Mouse (Mus musculus) kidney, adult 2 months (tissue): ENCODE data around the gene Stard7. TPM values are rescaled to one million over a fixed set of nuclear protein-coding genes. Genes with fewer than 3 reads are reported as not detected.
A peak's percentile ranks its signal among the peaks of the same experiment; 100 is the strongest.

Experiments
- DNase-seq: peaks from one replicate; pipeline ENCODE4 v3.0.0; 2021
- H3K27ac ChIP-seq: fragments of 200-500 bp; 2 replicates; pipeline ENCODE4 v1.5.1; 2012; ENCODE audit warnings: low read depth, low read length, control low read depth, inconsistent platforms; ENCODE audit not compliant: insufficient read depth
- H3K27me3 ChIP-seq: fragments of 200-500 bp; replicated peaks from 2 replicates; pipeline ENCODE4 v1.6.1; 2012; ENCODE audit warnings: mild to moderate bottlenecking, moderate library complexity, low read length, inconsistent platforms; ENCODE audit not compliant: control insufficient read depth, insufficient read depth
- H3K36me3 ChIP-seq: fragments of 200-500 bp; 2 replicates; pipeline ENCODE4 v1.6.1; 2012; ENCODE audit warnings: mild to moderate bottlenecking, moderate library complexity, low read length, inconsistent platforms; ENCODE audit not compliant: control insufficient read depth, insufficient read depth
- H3K4me1 ChIP-seq: fragments of 200-500 bp; 2 replicates; pipeline ENCODE4 v1.6.1; 2011; ENCODE audit warnings: low read length; ENCODE audit not compliant: control insufficient read depth, insufficient read depth
- H3K4me3 ChIP-seq: fragments of 200-500 bp; 2 replicates; pipeline ENCODE4 v1.5.1; 2011; ENCODE audit warnings: mild to moderate bottlenecking, low read depth, low read length, control low read depth; ENCODE audit not compliant: insufficient read depth
- CTCF ChIP-seq: fragments of 200-500 bp; conservative IDR thresholded peaks from 2 replicates; pipeline ENCODE4 v1.5.1; 2011; ENCODE audit warnings: low read depth, mild to moderate bottlenecking, control low read depth, low read length, moderate library complexity, mixed read lengths; ENCODE audit not compliant: insufficient read depth, insufficient read length
- POLR2A ChIP-seq: fragments of 200-500 bp; IDR thresholded peaks from one replicate; pipeline ENCODE4 v1.6.1; 2011; ENCODE audit warnings: low read depth, low read length, control low read depth
- WGBS: fragments of 180-500 bp; shearing (Covaris S2); methylation state at CpG from one replicate; pipeline ENCODE4 v1.1.7; 2018; 5-methylcytosine and 5-hydroxymethylcytosine counted together
- polyA plus RNA-seq: library from polyadenylated mRNA; depleted of rRNA; stranded (reverse); fragments of >200 nt; gene quantifications from 2 replicates; pipeline ENCODE4 v1.2.3, GENCODE M21; 2012

Gene Stard7
- polyA plus RNA-seq, 1 experiment: 62.2 TPM

GRCm38 (mm10) chr2:127335767-127336496, 65.9 kb downstream of the Stard7 start, which contains the start of gene Dusp2:
Dusp2 (plus strand) TSS chr2:127336159.
- H3K27me3 ChIP-seq: no peaks in the 10 kb centered on the region
- peak within 1 kb of the TSS; percentile 45 for H3K4me3 ChIP-seq
- H3K27ac ChIP-seq: no peak within 1 kb of the TSS
- H3K36me3 ChIP-seq: no peaks in the 10 kb centered on the region
- no peaks in the 10 kb centered on the region for H3K4me1 ChIP-seq
- WGBS: 1% methylated on average over 70 of the region's 76 CpGs
- peak; percentile 88 for DNase-seq
- TF ChIP-seq CTCF (no peak), POLR2A (peak; percentile 21)

- WGBS: 3% methylated on average over 33 of the region's 33 CpGs
- no peaks in the 10 kb centered on the region for H3K4me1 ChIP-seq
- H3K4me3 ChIP-seq: peak overlapping the region; percentile 45
- H3K27me3 ChIP-seq: no peaks in the 10 kb centered on the region
- DNase-seq: peak; percentile 17
- no peak overlapping the region for H3K27ac ChIP-seq
- TF ChIP-seq CTCF (no peak), POLR2A (no peak)
- H3K36me3 ChIP-seq: no peaks in the 10 kb centered on the region
Measured at GRCm38 (mm10) chr2:127336497-127336832, 66.4 kb downstream of the Stard7 start.

- no peak overlapping the region for H3K27ac ChIP-seq
- TF ChIP-seq CTCF: no peak
- no peak for TF ChIP-seq POLR2A
- H3K36me3 ChIP-seq: no peaks in the 10 kb centered on the region
- no peaks in the 10 kb centered on the region for H3K4me1 ChIP-seq
- no peak overlapping the region for H3K4me3 ChIP-seq
- DNase-seq: no peak
- no peaks in the 10 kb centered on the region for H3K27me3 ChIP-seq
- 58% methylated on average over 5 of the region's 5 CpGs for WGBS
Measured at GRCm38 (mm10) chr2:127336885-127337284, 66.9 kb downstream of the Stard7 start.

- Histone ChIP-seq H3K27me3 (no peaks in the 10 kb centered on the region), H3K4me3 (no peak overlapping the region), H3K36me3 (no peaks in the 10 kb centered on the region)
Measured at GRCm38 (mm10) chr2:127337531-127337930, 67.5 kb downstream of the Stard7 start.

GRCm38 (mm10) chr2:127338012-127338411, 68.0 kb downstream of the Stard7 start:
- Histone ChIP-seq H3K4me1 (no peaks in the 10 kb centered on the region), H3K27ac (no peak overlapping the region), H3K36me3 (no peaks in the 10 kb centered on the region), H3K27me3 (no peaks in the 10 kb centered on the region), H3K4me3 (no peak overlapping the region)
- 80% methylated on average over 7 of the region's 7 CpGs for WGBS
- DNase-seq: no peak
- TF ChIP-seq CTCF (no peak), POLR2A (no peak)

More at GRCm38 (mm10) chr2:127337531-127337930, 67.5 kb downstream of the Stard7 start:
- TF ChIP-seq CTCF (no peak), POLR2A (no peak)
- Histone ChIP-seq H3K4me1 (no peaks in the 10 kb centered on the region), H3K27ac (no peak overlapping the region)
- WGBS: 83% methylated on average over 11 of the region's 11 CpGs
- no peak for DNase-seq

- Histone ChIP-seq H3K36me3 (no peaks in the 10 kb centered on the region), H3K4me3 (no peak within 1 kb of the TSS), H3K4me1 (no peaks in the 10 kb centered on the region), H3K27me3 (no peaks in the 10 kb centered on the region), H3K27ac (no peak within 1 kb of the TSS)
- WGBS: 93% methylated on average over 4 of the region's 4 CpGs
- TF ChIP-seq POLR2A (no peak), CTCF (no peak)
- DNase-seq: no peak
Measured at GRCm38 (mm10) chr2:127338416-127338815, 68.4 kb downstream of the Stard7 start, which contains the start of gene Astl. Astl (plus strand) TSS chr2:127338639.

- 73% methylated on average over 4 of the region's 4 CpGs for WGBS
- no peak for DNase-seq
- Histone ChIP-seq H3K36me3 (no peaks in the 10 kb centered on the region), H3K4me1 (no peaks in the 10 kb centered on the region), H3K27me3 (no peaks in the 10 kb centered on the region), H3K27ac (no peak overlapping the region), H3K4me3 (no peak overlapping the region)
- TF ChIP-seq CTCF (no peak), POLR2A (no peak)
Measured at GRCm38 (mm10) chr2:127338833-127339232, 68.8 kb downstream of the Stard7 start.
